ENCODE assay signal across 26 mouse cellular contexts in the genomic region with DNA sequence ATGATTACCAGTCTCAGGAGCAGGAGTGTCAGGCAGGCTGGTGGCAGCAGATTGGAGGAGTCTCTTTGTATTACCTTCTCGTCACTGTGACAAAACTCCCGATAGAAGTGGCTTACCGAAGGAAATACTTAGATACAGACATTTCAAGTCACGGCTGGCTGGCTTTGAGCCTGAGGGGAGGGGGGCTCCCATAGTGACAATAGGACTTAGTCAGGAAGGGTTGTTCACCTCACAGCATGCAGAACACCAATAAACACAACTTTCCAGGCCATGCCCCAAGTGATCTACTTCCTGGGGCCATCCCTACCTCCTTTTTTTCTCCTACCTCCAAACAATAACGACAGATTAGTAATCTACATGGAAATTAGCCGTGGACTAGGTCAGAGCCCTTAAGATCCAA. TPM values are rescaled to one million over a fixed set of nuclear protein-coding genes. Genes with fewer than 3 reads are reported as not detected.
"Had no signal": no experiment of that assay in that cellular context is flagged by ENCODE, and none has a peak within 500 bp of the region (broad histone marks: within the 10 kb centered on the region; RNA-seq: fewer than 3 reads in every experiment).

No protein-coding gene starts in this region.

- H3K9ac ChIP-seq: forebrain, embryonic 15.5 days; forebrain, postnatal 0 days; heart, embryonic 12.5 days; hindbrain, embryonic 15.5 days; kidney, embryonic 15.5 days; limb, embryonic 13.5 days; limb, embryonic 15.5 days had no signal

- H3K9me3 ChIP-seq: forebrain, embryonic 15.5 days; heart, embryonic 10.5 days; heart, embryonic 12.5 days; hindbrain, embryonic 15.5 days; kidney, embryonic 15.5 days; limb, embryonic 13.5 days; limb, embryonic 15.5 days had no signal

- H3K36me3 ChIP-seq: forebrain, embryonic 15.5 days; heart, embryonic 10.5 days; heart, embryonic 12.5 days; hindbrain, embryonic 15.5 days; kidney, embryonic 15.5 days; limb, embryonic 13.5 days; limb, embryonic 15.5 days had no signal

- ATAC-seq: forebrain, embryonic 15.5 days; forebrain, postnatal 0 days; hindbrain, postnatal 0 days; intestine, embryonic 16.5 days had no signal

- DNase-seq: forebrain, postnatal 0 days; gastrocnemius, postnatal 14 days; gastrocnemius, postnatal 36 days; heart, adult 18-20 months; heart, postnatal 14 days; heart, postnatal 36 days; kidney, adult 11 months; kidney, adult 2 months; kidney, adult 9 months; kidney, postnatal 14 days; kidney, postnatal 36 days; layer of hippocampus, adult 9-11 months; layer of hippocampus, postnatal 36 days; left cerebral cortex, postnatal 4 days had no signal

- H3K27ac ChIP-seq: forebrain, embryonic 15.5 days; heart, embryonic 10.5 days; hindbrain, embryonic 15.5 days; hindbrain, postnatal 0 days; kidney, embryonic 15.5 days; kidney, postnatal 0 days; limb, embryonic 13.5 days; limb, embryonic 15.5 days had no signal

- H3K4me2 ChIP-seq: forebrain, embryonic 15.5 days; heart, embryonic 12.5 days; hindbrain, embryonic 15.5 days; kidney, embryonic 15.5 days; limb, embryonic 13.5 days; limb, embryonic 15.5 days had no signal

- H3K4me3 ChIP-seq: forebrain, embryonic 15.5 days; heart, embryonic 10.5 days; heart, embryonic 12.5 days; hindbrain, embryonic 15.5 days; kidney, embryonic 15.5 days; limb, embryonic 13.5 days; limb, embryonic 15.5 days had no signal

- H3K27me3 ChIP-seq: forebrain, embryonic 15.5 days; hindbrain, embryonic 15.5 days; kidney, embryonic 15.5 days; limb, embryonic 15.5 days had no signal

RNA-seq across cellular contexts. Expression of gene Atg4a-ps, which starts 32.9 kb away (rescaled TPM):
- polyA plus RNA-seq: forebrain, embryonic 15.5 days; heart, embryonic 12.5 days; heart, embryonic 14.5 days; hindbrain, embryonic 11.5 days; hindbrain, embryonic 15.5 days; kidney, adult 2 months; kidney, embryonic 15.5 days had no signal
